Mouse (Mus musculus) E14TG2a.4 (cell line): ENCODE measurements around the gene St6galnac3.

Experiments
- H3K27me3 ChIP-seq: 2 replicates; pipeline ENCODE4 v1.6.1; 2014; ENCODE audit warnings: low read length, control low read depth; ENCODE audit not compliant: insufficient read depth
- H3K36me3 ChIP-seq: 2 replicates; pipeline ENCODE4 v1.6.1; 2014; ENCODE audit warnings: low read length, control low read depth; ENCODE audit not compliant: insufficient read depth
- H3K4me1 ChIP-seq: replicated peaks from 2 replicates; pipeline ENCODE4 v1.6.1; 2014; ENCODE audit warnings: low read depth, low read length, control low read depth
- H3K4me3 ChIP-seq: replicated peaks from 2 replicates; pipeline ENCODE4 v1.5.1; 2014; ENCODE audit warnings: mild to moderate bottlenecking, low read length
- H3K9me3 ChIP-seq: 2 replicates; pipeline ENCODE4 v1.6.1; 2014; ENCODE audit warnings: low read length, control low read depth
- CTCF ChIP-seq: conservative IDR thresholded peaks from 2 replicates; pipeline ENCODE4 v1.5.1; 2014; ENCODE audit warnings: low read length
- NANOG ChIP-seq: IDR thresholded peaks from 2 replicates; pipeline ENCODE4 v1.6.1; 2014; ENCODE audit warnings: borderline replicate concordance, low read length, mixed read lengths
- POU5F1 ChIP-seq: IDR thresholded peaks from 2 replicates; pipeline ENCODE4 v1.6.1; 2014; ENCODE audit warnings: low read length, borderline replicate concordance

The St6galnac3 gene

DNA sequence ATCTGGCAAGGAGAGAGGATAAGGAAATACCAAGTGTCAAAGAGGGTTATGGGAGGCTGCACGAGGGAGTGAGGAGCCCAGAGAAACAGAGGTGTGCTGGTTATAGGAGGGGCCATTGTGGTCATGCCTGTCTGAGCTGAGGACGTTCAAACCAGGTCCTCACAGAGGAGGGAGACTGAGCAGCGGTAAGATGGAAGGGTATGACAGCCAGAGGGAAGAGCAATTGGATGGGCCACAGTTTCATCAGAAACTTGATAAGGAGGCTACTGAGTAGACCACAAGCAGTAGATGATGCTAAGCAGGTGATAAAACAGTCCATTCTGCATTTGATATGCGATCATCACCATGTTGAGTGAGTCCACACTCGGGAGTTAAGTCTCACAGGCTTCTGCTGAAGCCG lies 212.4 kb downstream of the St6galnac3 start:
- Histone ChIP-seq H3K27me3 (no peaks in the 10 kb centered on the region), H3K9me3 (no peaks in the 10 kb centered on the region), H3K36me3 (no peaks in the 10 kb centered on the region), H3K4me3 (no peak overlapping the region), H3K4me1 (peaks cover 11% of the 10 kb centered on the region; the same call in 1 of the 2 replicates)
- no peak for TF ChIP-seq CTCF
- no peak for TF ChIP-seq POU5F1
- no peak for TF ChIP-seq NANOG

DNA sequence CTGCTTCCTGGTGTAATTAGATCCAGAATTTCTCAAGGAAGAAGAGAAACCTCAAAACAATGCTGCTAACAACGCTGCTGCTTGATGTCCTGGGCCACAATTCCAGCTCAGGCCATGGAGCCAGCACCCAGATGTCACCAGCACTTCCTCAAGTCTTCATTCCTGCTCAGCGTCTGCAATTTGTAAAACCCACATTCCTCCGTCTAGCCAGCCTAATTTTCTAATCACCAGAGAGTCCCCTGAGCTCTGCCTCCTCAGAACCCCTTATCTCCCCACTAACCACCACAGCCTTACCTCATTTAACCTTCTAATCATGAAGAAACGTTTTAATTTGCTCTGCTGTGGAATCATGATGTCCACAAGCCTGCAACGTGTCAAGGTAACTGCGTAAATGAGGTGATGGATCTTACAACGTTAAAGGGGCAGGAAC lies 213.8 kb downstream of the St6galnac3 start:
- Histone ChIP-seq H3K4me3 (no peak overlapping the region), H3K36me3 (0 out of 2 replicates have a peak, but pooled peaks cover 5% of the 10 kb centered on the region), H3K27me3 (no peaks in the 10 kb centered on the region), H3K9me3 (no peaks in the 10 kb centered on the region), H3K4me1 (peaks cover 7% of the 10 kb centered on the region; the same call in 1 of the 2 replicates)
- no peak for TF ChIP-seq CTCF
- no peak for TF ChIP-seq POU5F1
- TF ChIP-seq NANOG, result no peak

DNA sequence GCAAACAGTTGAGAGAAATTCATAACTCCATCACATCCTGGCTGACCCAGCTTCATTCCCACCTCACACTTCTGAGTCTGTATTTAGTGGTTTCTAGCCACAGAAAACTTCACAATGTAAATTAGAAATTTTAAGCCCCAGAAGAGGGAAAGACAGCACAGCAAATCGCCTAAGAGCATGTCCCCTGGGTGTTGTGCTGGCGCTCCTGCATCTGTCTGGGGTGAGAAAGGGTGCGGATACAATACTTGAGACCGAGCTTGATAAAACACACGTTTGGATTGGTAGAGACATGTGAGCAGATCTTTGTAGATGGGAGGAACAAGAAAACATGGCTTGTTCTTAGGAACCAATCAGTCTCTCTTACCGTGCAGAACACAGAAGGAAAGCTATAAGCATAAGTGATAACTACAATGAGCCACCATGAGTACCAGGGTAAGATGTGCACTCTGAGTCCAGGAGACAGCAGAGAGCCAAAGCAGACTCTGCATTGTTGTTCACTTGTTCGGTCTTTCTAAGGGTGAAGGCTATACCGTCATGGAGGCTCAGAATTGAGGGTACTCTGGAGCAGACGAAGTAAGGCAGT lies 214.8 kb downstream of the St6galnac3 start:
- no peak overlapping the region for H3K4me3 ChIP-seq
- H3K9me3 ChIP-seq, result no peaks in the 10 kb centered on the region
- H3K27me3 ChIP-seq, result no peaks in the 10 kb centered on the region; the same call in 1 of the 2 replicates
- no peak for TF ChIP-seq CTCF
- 0 out of 2 replicates have a peak, but pooled peaks cover 5% of the 10 kb centered on the region for H3K36me3 ChIP-seq
- peaks cover 7% of the 10 kb centered on the region; the same call in 1 of the 2 replicates for H3K4me1 ChIP-seq

DNA sequence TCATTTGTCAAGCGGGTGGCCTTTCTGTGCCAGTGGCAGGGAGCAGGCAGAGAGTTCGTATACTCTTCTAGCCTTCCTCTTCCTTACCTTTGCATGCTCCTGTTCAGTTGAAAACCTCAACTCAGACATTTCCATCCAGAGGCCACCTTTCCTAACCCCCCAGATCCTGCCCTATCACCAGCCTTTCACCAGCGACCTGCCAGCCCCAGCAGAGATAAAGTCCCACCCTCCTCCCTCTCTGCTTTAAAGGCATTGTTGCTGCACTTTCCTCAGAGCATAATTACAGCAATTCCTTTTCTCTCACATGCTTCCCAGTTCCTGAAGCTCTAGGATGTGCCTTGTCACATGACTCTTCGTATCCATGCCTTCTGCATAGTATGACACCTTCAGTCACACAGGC lies 215.3 kb downstream of the St6galnac3 start:
- Histone ChIP-seq H3K27me3 (no peaks in the 10 kb centered on the region; the same call in 1 of the 2 replicates), H3K4me3 (no peak overlapping the region), H3K9me3 (no peaks in the 10 kb centered on the region), H3K4me1 (peaks cover 7% of the 10 kb centered on the region; the same call in 1 of the 2 replicates), H3K36me3 (0 out of 2 replicates have a peak, but pooled peaks cover 5% of the 10 kb centered on the region)
- TF ChIP-seq NANOG (no peak), POU5F1 (no peak), CTCF (no peak)

DNA sequence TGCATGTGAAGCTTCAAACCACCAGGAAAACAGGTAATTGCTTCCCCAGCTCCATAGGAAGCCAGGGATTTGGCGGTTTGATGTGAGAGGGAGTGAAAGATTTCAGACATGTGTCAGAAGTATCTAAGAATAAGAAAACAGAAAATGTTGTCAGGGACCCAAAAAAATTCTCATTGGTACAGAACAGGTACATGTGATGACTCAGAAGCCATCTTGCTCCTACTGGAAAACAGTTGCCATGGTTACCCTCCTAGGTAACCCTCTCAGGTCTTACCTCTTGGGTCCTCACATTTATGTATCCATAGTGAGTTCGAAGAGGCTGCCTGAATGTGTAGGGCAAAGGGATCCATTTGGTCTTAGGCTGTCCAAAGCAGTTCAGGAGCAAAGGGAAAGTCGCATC lies 215.9 kb downstream of the St6galnac3 start:
- no peak for TF ChIP-seq POU5F1
- no peak for TF ChIP-seq NANOG
- no peak for TF ChIP-seq CTCF
- Histone ChIP-seq H3K4me1 (peaks cover 7% of the 10 kb centered on the region; the same call in 1 of the 2 replicates), H3K9me3 (no peaks in the 10 kb centered on the region), H3K27me3 (no peaks in the 10 kb centered on the region; the same call in 1 of the 2 replicates), H3K4me3 (no peak overlapping the region), H3K36me3 (0 out of 2 replicates have a peak, but pooled peaks cover 5% of the 10 kb centered on the region)

DNA sequence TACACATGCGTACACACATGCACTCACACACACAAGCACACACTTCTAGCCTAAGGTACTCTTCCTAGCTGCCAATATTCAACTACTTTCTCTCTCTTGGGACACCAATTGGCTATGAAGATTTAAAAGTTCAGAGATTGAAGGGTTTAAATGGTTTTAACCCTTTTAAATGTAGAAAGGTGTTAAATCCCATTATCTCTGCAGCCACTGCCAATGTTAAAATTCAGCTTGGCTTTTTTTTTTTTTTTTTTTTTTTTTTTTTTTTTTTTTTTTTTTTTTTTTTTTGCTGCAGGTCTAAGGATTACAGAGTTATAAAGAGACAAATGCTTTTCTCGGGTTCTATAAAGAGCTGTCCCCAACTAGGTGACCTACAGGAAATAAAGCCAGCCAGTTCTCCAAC lies 216.4 kb downstream of the St6galnac3 start:
- TF ChIP-seq CTCF, result no peak
- no peak for TF ChIP-seq NANOG
- no peak for TF ChIP-seq POU5F1
- no peaks in the 10 kb centered on the region for H3K9me3 ChIP-seq
- 0 out of 2 replicates have a peak, but pooled peaks cover 5% of the 10 kb centered on the region for H3K36me3 ChIP-seq
- no peaks in the 10 kb centered on the region; the same call in 1 of the 2 replicates for H3K27me3 ChIP-seq
- no peak overlapping the region for H3K4me3 ChIP-seq
- H3K4me1 ChIP-seq, result peaks cover 7% of the 10 kb centered on the region; the same call in 1 of the 2 replicates

DNA sequence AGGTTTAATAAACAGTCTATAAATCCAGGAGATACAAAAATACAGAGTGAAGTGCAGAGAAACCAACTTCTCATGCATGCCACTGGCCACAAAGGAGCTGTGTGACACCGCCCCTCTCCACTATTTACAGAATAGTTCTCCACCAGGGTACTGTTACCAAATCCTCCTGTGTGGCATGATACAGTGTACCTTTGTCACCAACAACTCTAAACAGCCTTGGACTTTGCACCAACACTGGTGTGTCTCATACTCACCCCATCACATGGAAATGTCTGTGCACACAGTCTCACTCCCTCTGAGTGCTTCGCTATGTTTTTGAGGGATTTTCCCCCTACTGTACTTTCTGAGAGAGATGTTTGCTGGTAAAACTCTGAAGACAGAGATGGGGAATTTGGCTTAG lies 217.4 kb downstream of the St6galnac3 start:
- Histone ChIP-seq H3K36me3 (0 out of 2 replicates have a peak, but pooled peaks cover 5% of the 10 kb centered on the region), H3K27me3 (no peaks in the 10 kb centered on the region; the same call in 1 of the 2 replicates), H3K9me3 (no peaks in the 10 kb centered on the region), H3K4me3 (no peak overlapping the region), H3K4me1 (peaks cover 7% of the 10 kb centered on the region; the same call in 1 of the 2 replicates)
- no peak for TF ChIP-seq POU5F1
- no peak for TF ChIP-seq NANOG
- TF ChIP-seq CTCF, result no peak

DNA sequence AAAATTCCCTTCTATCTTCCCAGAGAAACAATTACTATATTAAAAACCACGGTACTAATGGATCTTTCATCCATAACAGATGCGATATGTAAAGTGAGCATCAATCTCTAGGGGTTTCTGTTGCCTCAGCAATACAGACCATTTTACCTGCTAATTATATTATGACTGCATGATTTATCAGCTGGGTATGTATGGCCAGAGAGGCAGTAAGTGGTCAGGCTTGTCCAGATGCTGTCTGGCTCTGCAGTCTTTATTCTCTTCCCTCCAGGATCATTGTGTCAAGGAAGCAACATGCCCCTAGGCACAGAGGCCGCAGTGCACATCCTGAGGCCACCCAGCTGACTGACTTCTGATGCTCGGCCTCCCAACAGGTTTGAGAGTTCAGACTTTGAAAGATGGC lies 222.5 kb downstream of the St6galnac3 start:
- H3K9me3 ChIP-seq, result no peaks in the 10 kb centered on the region
- H3K27me3 ChIP-seq, result no peaks in the 10 kb centered on the region; the same call in 1 of the 2 replicates
- 0 out of 2 replicates have a peak, but pooled peaks cover 5% of the 10 kb centered on the region for H3K36me3 ChIP-seq
- TF ChIP-seq POU5F1 (no peak), CTCF (no peak), NANOG (no peak)
- no peaks in the 10 kb centered on the region for H3K4me1 ChIP-seq
- no peak overlapping the region for H3K4me3 ChIP-seq
